In genomic region chrX:129750094-129750569, GRCm38 (mm10) we compare ENCODE assay signal across 8 mouse cellular contexts. TPM values are rescaled to one million over a fixed set of nuclear protein-coding genes. Genes with fewer than 3 reads are reported as not detected.
DNase-seq lines count a peak whose midpoint lies in the region; ATAC-seq and TF ChIP-seq lines count a peak whose summit lies in the region.

No protein-coding gene starts in this region.

- peak overlapping the region; percentile 45 for H3K4me2 ChIP-seq in embryonic facial prominence, embryonic 15.5 days (replicated peaks)
- H3K4me2 ChIP-seq in hindbrain, embryonic 12.5 days (replicated peaks): peak overlapping the region; percentile 52
- H3K4me2 ChIP-seq in midbrain, embryonic 14.5 days (ENCODE audit: low read length): peak overlapping the region; percentile 57

- H3K9ac ChIP-seq in ES-Bruce4 (ENCODE audit: low read depth, poor library complexity, severe bottlenecking): peak overlapping the region; percentile 95
- peak overlapping the region; percentile 31 for H3K9ac ChIP-seq in embryonic facial prominence, embryonic 15.5 days
- H3K9ac ChIP-seq in hindbrain, embryonic 12.5 days: peak overlapping the region; percentile 55
- H3K9ac ChIP-seq in liver, adult 2 months (ENCODE audit: low read depth, low read length): peak overlapping the region; percentile 86
- H3K9ac ChIP-seq in midbrain, embryonic 14.5 days (replicated peaks; ENCODE audit: low read length): peak overlapping the region; percentile 56

- peak; percentile 39; the same call in 1 of the 2 replicates for ATAC-seq in embryonic facial prominence, embryonic 15.5 days (ENCODE audit: insufficient number of reproducible peaks, low FRiP score, low TSS enrichment, low read depth)
- ATAC-seq in hindbrain, embryonic 12.5 days (ENCODE audit: low FRiP score): peak; percentile 81
- peak; percentile 46; the same call in 1 of the 2 replicates for ATAC-seq in midbrain, embryonic 14.5 days (ENCODE audit: low FRiP score, low TSS enrichment)

- no peaks in the 10 kb centered on the region for H3K4me1 ChIP-seq in ES-Bruce4 (ENCODE audit: control insufficient read depth, insufficient read depth, low read length)
- H3K4me1 ChIP-seq in embryonic facial prominence, embryonic 15.5 days: no peaks in the 10 kb centered on the region
- no peaks in the 10 kb centered on the region for H3K4me1 ChIP-seq in hindbrain, embryonic 12.5 days
- H3K4me1 ChIP-seq in liver, adult 2 months (ENCODE audit: control insufficient read depth, insufficient read depth, low read length): peaks cover 3% of the 10 kb centered on the region
- H3K4me1 ChIP-seq in midbrain, embryonic 14.5 days (ENCODE audit: control insufficient read depth, insufficient read depth, low read length): no peaks in the 10 kb centered on the region

- TF ChIP-seq CTCF in ES-Bruce4 (IDR thresholded peaks at IDR 0.05; ENCODE audit: low read depth, low read length): no peak
- TF ChIP-seq CTCF in liver, adult 2 months (IDR thresholded peaks at IDR 0.05; ENCODE audit: low read depth, low read length): no peak

- 17% methylated on average over 31 of the region's 31 CpGs for WGBS in embryonic facial prominence, embryonic 15.5 days
- 17% methylated on average over 31 of the region's 31 CpGs for WGBS in hindbrain, embryonic 12.5 days
- 0% methylated on average over 22 of the region's 31 CpGs for WGBS in liver, adult 2 months
- 28% methylated on average over 31 of the region's 31 CpGs for WGBS in midbrain, embryonic 14.5 days

- TF ChIP-seq POLR2A in ES-Bruce4 (IDR thresholded peaks at IDR 0.05; ENCODE audit: insufficient read depth, low read length): no peak
- no peak for TF ChIP-seq POLR2A in liver, adult 2 months (IDR thresholded peaks at IDR 0.05; ENCODE audit: extremely low read depth, insufficient read depth, low read length)

- no peak for TF ChIP-seq EP300 in ES-Bruce4 (IDR thresholded peaks at IDR 0.05; ENCODE audit: insufficient read depth, low read depth, low read length)

- no peaks in the 10 kb centered on the region for H3K9me3 ChIP-seq in ES-Bruce4 (replicated peaks; ENCODE audit: control insufficient read depth, insufficient read depth, low read length, poor library complexity, severe bottlenecking)
- no peaks in the 10 kb centered on the region for H3K9me3 ChIP-seq in embryonic facial prominence, embryonic 15.5 days (replicated peaks)
- no peaks in the 10 kb centered on the region for H3K9me3 ChIP-seq in hindbrain, embryonic 12.5 days (replicated peaks)
- H3K9me3 ChIP-seq in midbrain, embryonic 14.5 days (ENCODE audit: control insufficient read depth, low read length): no peaks in the 10 kb centered on the region

- H3K4me3 ChIP-seq in ES-Bruce4 (ENCODE audit: low read depth, low read length): peak overlapping the region; percentile 88
- peak overlapping the region; percentile 57 for H3K4me3 ChIP-seq in embryonic facial prominence, embryonic 15.5 days (replicated peaks)
- H3K4me3 ChIP-seq in hindbrain, embryonic 12.5 days: peak overlapping the region; percentile 52
- peak overlapping the region; percentile 89 for H3K4me3 ChIP-seq in liver, adult 2 months (ENCODE audit: insufficient read depth, low read depth, low read length)
- peak overlapping the region; percentile 54 for H3K4me3 ChIP-seq in midbrain, embryonic 14.5 days (replicated peaks; ENCODE audit: low read depth, low read length)

- H3K36me3 ChIP-seq in ES-Bruce4 (ENCODE audit: control insufficient read depth, insufficient read depth, low read length, poor library complexity, severe bottlenecking): no peaks in the 10 kb centered on the region
- H3K36me3 ChIP-seq in embryonic facial prominence, embryonic 15.5 days: no peaks in the 10 kb centered on the region
- no peaks in the 10 kb centered on the region for H3K36me3 ChIP-seq in hindbrain, embryonic 12.5 days
- H3K36me3 ChIP-seq in liver, adult 2 months (ENCODE audit: control insufficient read depth, insufficient read depth, low read length): no peaks in the 10 kb centered on the region
- no peaks in the 10 kb centered on the region for H3K36me3 ChIP-seq in midbrain, embryonic 14.5 days (ENCODE audit: control insufficient read depth, insufficient read depth, low read length)

- H3K79me2 ChIP-seq in liver, adult 2 months (ENCODE audit: control insufficient read depth, insufficient read depth, low read length): peaks cover 2% of the 10 kb centered on the region; the same call in 1 of the 2 replicates

- peak; percentile 11 to 22 for DNase-seq in frontal cortex, postnatal 36 days (ENCODE audit: low spot score in 2 of 2)
- no peak for DNase-seq in frontal cortex, postnatal 25 days (ENCODE audit: low spot score in 2 of 2)
- peak; percentile 24 for DNase-seq in liver, adult 2 months (ENCODE audit: extremely low read depth, low read depth, low spot score)
- DNase-seq in midbrain, embryonic 14.5 days: peak; percentile 37
- DNase-seq in Muller cell, postnatal 12 days (ENCODE audit: inconsistent ontology term): no peak

- H3K27ac ChIP-seq in ES-Bruce4 (ENCODE audit: insufficient read depth, low read length): 0 out of 2 replicates have a peak overlapping the region, but pooled peaks have one; percentile 9
- peak overlapping the region; percentile 58 for H3K27ac ChIP-seq in embryonic facial prominence, embryonic 15.5 days (replicated peaks)
- no peak overlapping the region for H3K27ac ChIP-seq in hindbrain, embryonic 12.5 days
- H3K27ac ChIP-seq in liver, adult 2 months (replicated peaks; ENCODE audit: insufficient read depth, low read depth, low read length): peak overlapping the region; percentile 91
- H3K27ac ChIP-seq in midbrain, embryonic 14.5 days (replicated peaks; ENCODE audit: low read depth, low read length): no peak overlapping the region

- no peaks in the 10 kb centered on the region for H3K27me3 ChIP-seq in ES-Bruce4 (ENCODE audit: control insufficient read depth, insufficient read depth, low read length, poor library complexity, severe bottlenecking)
- no peaks in the 10 kb centered on the region for H3K27me3 ChIP-seq in embryonic facial prominence, embryonic 15.5 days
- H3K27me3 ChIP-seq in hindbrain, embryonic 12.5 days: no peaks in the 10 kb centered on the region
- H3K27me3 ChIP-seq in liver, adult 2 months (ENCODE audit: control insufficient read depth, insufficient read depth, low read length): no peaks in the 10 kb centered on the region
- no peaks in the 10 kb centered on the region for H3K27me3 ChIP-seq in midbrain, embryonic 14.5 days (ENCODE audit: control insufficient read depth, insufficient read depth, low read length)

RNA-seq across cellular contexts. Expression of gene Diaph2, which starts 0.6 kb away (rescaled TPM):
- polyA plus RNA-seq in ES-Bruce4 (2011; ENCODE audit: insufficient read depth, insufficient read length, low read depth, missing spikeins): 26.3 and 26.8 TPM in 2 replicates
- polyA plus RNA-seq in embryonic facial prominence, embryonic 15.5 days (2015; fragmentation: Nextera tagmentation; extraction: Ambion mirVana): 6.5 and 7.0 TPM in 2 replicates
- 6.6 and 9.6 TPM in 2 replicates for polyA plus RNA-seq in hindbrain, embryonic 12.5 days (2016; fragmentation: Nextera tagmentation; extraction: Ambion mirVana)
- 10.9 and 13.3 TPM in 2 replicates for total RNA-seq in liver, adult 2 months (2014; rRNA removed)
- 2.2 and 3.2 TPM in 2 replicates for polyA plus RNA-seq in liver, adult 2 months (2012; rRNA removed)
- polyA plus RNA-seq in midbrain, embryonic 14.5 days (2014; fragmentation: Nextera tagmentation; extraction: Ambion mirVana): 2.8 and 4.9 TPM in 2 replicates

Comparison
In these comparisons a context has a peak if more than half of its experiments do, and no peak if none do; other contexts are left out.
1. DNase-seq: peak in frontal cortex, postnatal 36 days (2 of 2), liver, adult 2 months (single experiment) and midbrain, embryonic 14.5 days (single experiment); none in frontal cortex, postnatal 25 days (0 of 2) and Muller cell, postnatal 12 days (single experiment).
2. H3K27ac ChIP-seq: peak in ES-Bruce4 (single experiment), embryonic facial prominence, embryonic 15.5 days (single experiment) and liver, adult 2 months (single experiment); none in hindbrain, embryonic 12.5 days (single experiment) and midbrain, embryonic 14.5 days (single experiment).
3. H3K9ac ChIP-seq: peak in every context shown above with its lines; median percentile 95 in ES-Bruce4; 86 in liver, adult 2 months; 56 in midbrain, embryonic 14.5 days; 55 in hindbrain, embryonic 12.5 days; 31 in embryonic facial prominence, embryonic 15.5 days.
4. Peak in every context shown above with its lines, with median percentiles within 50 percentile points of each other: H3K4me3 ChIP-seq, ATAC-seq and H3K4me2 ChIP-seq.